Mouse (Mus musculus) limb, embryonic 14.5 days (tissue): ENCODE measurements around the gene Mtln. TPM values are rescaled to one million over a fixed set of nuclear protein-coding genes. Genes with fewer than 3 reads are reported as not detected.

Experiments used
- ATAC-seq: fragments of 200-750 bp; cut with Nextera tagmentation; 2 replicates; pipeline ENCODE4 v1.8.0; 2017; ENCODE audit warnings: low read depth, moderate number of reproducible peaks, moderate TSS enrichment; ENCODE audit not compliant: low FRiP score
- DNase-seq: peaks from one replicate; pipeline ENCODE4 v3.0.0-alpha.2; 2015; ENCODE audit warnings: low spot score
- H3K27ac ChIP-seq: fragments of 300-500 bp; sonication (generic); replicated peaks from 2 replicates; pipeline ENCODE4 v1.5.1; 2014; ENCODE audit warnings: low read depth, mild to moderate bottlenecking, low read length, moderate library complexity, mixed read lengths
- H3K27me3 ChIP-seq: fragments of 300-500 bp; sonication (generic); 2 replicates; pipeline ENCODE4 v1.6.1; 2014; ENCODE audit warnings: low read length, mixed read lengths; ENCODE audit not compliant: control insufficient read depth, insufficient read depth
- H3K36me3 ChIP-seq: fragments of 300-500 bp; sonication (generic); 2 replicates; pipeline ENCODE4 v1.6.1; 2014; ENCODE audit warnings: mild to moderate bottlenecking, low read length, moderate library complexity, mixed read lengths; ENCODE audit not compliant: control insufficient read depth, insufficient read depth
- H3K4me1 ChIP-seq: fragments of 300-500 bp; sonication (generic); 2 replicates; pipeline ENCODE4 v1.6.1; 2014; ENCODE audit warnings: antibody characterized with exemption, low read length, mixed read lengths; ENCODE audit not compliant: control insufficient read depth, insufficient read depth
- H3K4me2 ChIP-seq: fragments of 300-500 bp; sonication (generic); replicated peaks from 2 replicates; pipeline ENCODE4 v1.6.1; 2014; ENCODE audit warnings: low read depth, mild to moderate bottlenecking, low read length, moderate library complexity; ENCODE audit not compliant: severe bottlenecking
- H3K4me3 ChIP-seq: fragments of 300-500 bp; sonication (generic); replicated peaks from 2 replicates; pipeline ENCODE4 v1.5.1; 2014; ENCODE audit warnings: low read length
- H3K9ac ChIP-seq: fragments of 300-500 bp; sonication (generic); 2 replicates; pipeline ENCODE4 v1.6.1; 2014; ENCODE audit warnings: mild to moderate bottlenecking, low read depth, low read length, moderate library complexity; ENCODE audit not compliant: severe bottlenecking
- H3K9me3 ChIP-seq: fragments of 300-500 bp; sonication (generic); 2 replicates; pipeline ENCODE4 v1.6.1; 2016; ENCODE audit warnings: low read length; ENCODE audit not compliant: control insufficient read depth
- POLR2A ChIP-seq: fragments of 200-500 bp; IDR thresholded peaks from 2 replicates; pipeline ENCODE4 v1.8.0; 2012; ENCODE audit warnings: inconsistent platforms, mild to moderate bottlenecking, moderate library complexity, borderline replicate concordance; ENCODE audit not compliant: insufficient read depth, insufficient read length; ENCODE audit errors: extremely low read depth
- WGBS: fragments of 180-500 bp; shearing (Covaris S2); extraction: QIAGEN DNeasy Blood & Tissue Kit; methylation state at CpG from one replicate; pipeline ENCODE4 v1.1.7; 2014; 5-methylcytosine and 5-hydroxymethylcytosine counted together
- polyA plus RNA-seq, 2 experiments: library from polyadenylated mRNA; depleted of rRNA in 1 of 2; stranded (reverse) in 1 of 2; unstranded in 1 of 2; fragments of >200 nt; fragmentation: Nextera tagmentation in 1 of 2; extraction: Ambion mirVana in 1 of 2; gene quantifications; 2 replicates each; pipeline versions ENCODE4 v1.2.1 to v1.2.3; 2012 to 2014

The Mtln gene
- polyA plus RNA-seq, 2 experiments: 44.8 to 57.9 TPM

DNA sequence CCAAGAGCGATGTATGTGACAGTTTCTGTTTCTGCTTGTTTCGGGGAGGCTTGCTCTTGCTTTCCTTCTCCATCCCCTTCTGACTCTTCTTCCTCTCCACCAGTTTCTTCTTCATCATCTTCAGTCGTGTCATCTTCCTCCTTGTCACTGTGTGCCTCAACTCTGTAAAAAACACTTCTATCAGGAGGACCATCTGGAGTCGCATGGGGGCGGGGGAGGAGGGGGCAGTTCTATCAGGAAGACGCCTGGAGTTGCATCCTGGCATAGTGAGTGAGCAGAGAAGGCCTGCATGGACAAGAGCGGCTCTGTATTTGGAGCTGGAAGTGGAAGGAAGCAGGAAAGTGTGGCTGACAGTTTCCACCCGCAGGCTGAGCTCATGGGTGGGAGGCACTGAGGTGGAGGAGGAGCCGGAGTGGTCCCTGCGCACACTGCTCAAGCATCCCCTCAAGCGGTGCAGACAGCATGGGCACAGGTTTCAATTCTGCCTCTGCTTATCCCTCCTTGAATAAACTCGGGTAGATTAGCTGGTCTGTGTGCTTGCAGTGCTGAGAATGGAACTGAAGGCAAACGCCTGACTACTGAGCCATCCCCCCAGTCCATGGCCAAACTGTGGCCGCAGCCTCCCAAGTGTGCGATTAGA is 18.2 kb downstream of the Mtln start:
- no peak overlapping the region for H3K27ac ChIP-seq
- DNase-seq: no peak
- no peaks in the 10 kb centered on the region for H3K9me3 ChIP-seq
- no peaks in the 10 kb centered on the region for H3K27me3 ChIP-seq
- WGBS: 63% methylated on average over 15 of the region's 15 CpGs
- H3K36me3 ChIP-seq: peaks cover 43% of the 10 kb centered on the region
- no peaks in the 10 kb centered on the region for H3K4me1 ChIP-seq
- no peak for ATAC-seq
- no peak overlapping the region for H3K4me2 ChIP-seq
- no peak overlapping the region for H3K4me3 ChIP-seq
- TF ChIP-seq POLR2A: no peak
- H3K9ac ChIP-seq: no peak overlapping the region

DNA sequence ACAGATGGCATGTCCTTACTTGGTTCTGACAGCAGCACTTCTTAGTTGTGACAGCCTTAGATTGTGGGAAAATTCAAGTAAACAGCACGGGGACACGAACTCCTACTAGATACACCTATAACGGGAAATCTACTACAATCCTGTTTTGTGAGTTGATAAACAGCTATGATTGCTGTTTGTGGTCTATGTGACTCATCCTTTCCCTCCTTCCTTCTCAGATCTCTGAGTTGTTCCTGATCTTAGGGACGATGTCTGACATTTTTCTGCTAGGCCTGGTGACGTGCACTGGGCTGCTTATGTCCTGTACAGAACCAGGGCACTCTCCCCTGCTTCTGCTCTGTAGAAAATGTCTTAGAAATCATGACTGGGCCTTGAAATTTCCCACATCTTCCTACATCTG is 30.7 kb downstream of the Mtln start:
- DNase-seq (no peak), ATAC-seq (no peak)
- H3K4me2 ChIP-seq: no peak overlapping the region
- H3K27ac ChIP-seq: no peak overlapping the region
- H3K4me3 ChIP-seq: no peak overlapping the region
- WGBS: 85% methylated on average over 5 of the region's 5 CpGs
- H3K9ac ChIP-seq: peak overlapping the region; percentile 12; the same call in 1 of the 2 replicates
- H3K36me3 ChIP-seq: peaks cover 38% of the 10 kb centered on the region
- no peaks in the 10 kb centered on the region for H3K4me1 ChIP-seq
- H3K9me3 ChIP-seq: no peaks in the 10 kb centered on the region
- TF ChIP-seq POLR2A: no peak
- H3K27me3 ChIP-seq: no peaks in the 10 kb centered on the region

DNA sequence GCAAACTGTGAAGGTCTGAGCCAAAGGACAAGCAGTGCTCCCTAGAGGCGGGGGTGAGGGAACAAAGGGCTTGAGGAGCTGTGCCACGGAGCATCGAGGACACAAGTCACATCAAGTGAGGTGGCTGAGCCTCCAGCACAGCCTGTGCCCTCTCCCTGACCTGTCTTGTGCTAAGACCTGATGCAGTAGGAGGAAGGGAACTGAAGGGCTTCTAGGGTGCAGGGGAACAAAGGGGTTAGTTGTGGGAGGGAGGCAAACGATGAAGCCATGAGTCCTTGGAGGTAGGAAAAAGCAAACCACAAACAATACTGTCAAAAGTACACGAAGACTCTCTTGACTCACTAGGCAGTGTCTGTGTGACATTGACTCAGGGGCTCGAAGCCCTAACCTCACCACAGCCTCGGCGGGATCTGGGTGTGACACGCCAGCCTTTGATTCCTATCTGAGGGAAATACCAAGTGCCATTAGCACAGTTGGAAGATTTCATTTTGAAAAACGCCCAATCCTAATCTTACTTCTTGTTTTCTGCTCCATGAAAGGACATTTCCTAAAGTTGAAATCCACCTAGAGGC is 31.8 kb downstream of the Mtln start:
- Histone ChIP-seq H3K4me1 (no peaks in the 10 kb centered on the region), H3K9me3 (no peaks in the 10 kb centered on the region), H3K4me2 (no peak overlapping the region), H3K27me3 (no peaks in the 10 kb centered on the region), H3K36me3 (peaks cover 38% of the 10 kb centered on the region), H3K9ac (no peak overlapping the region), H3K4me3 (no peak overlapping the region), H3K27ac (no peak overlapping the region)
- DNase-seq (no peak), ATAC-seq (no peak)
- TF ChIP-seq POLR2A: no peak
- 76% methylated on average over 10 of the region's 10 CpGs for whole genome bisulfite sequencing

DNA sequence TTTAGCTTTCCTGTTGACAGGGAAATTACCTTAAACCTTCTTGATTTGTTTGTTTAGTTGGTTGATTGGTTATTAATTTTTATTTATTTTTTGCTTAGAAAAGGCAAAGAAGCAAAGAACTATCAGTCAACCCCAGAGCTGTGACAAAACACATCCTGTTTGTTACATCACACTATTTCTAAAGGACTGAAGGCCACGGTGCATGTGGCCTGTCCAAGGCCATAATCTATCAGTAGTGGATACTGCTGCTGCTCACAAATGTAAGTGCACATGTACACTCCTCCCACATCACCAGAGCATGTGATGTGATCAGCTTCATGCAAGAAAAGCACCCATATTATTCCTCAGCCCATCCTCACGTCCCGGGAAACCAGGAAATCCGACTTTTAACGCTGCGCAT is 32.3 kb downstream of the Mtln start:
- no peak overlapping the region for H3K4me3 ChIP-seq
- WGBS: 89% methylated on average over 6 of the region's 6 CpGs
- no peak overlapping the region for H3K27ac ChIP-seq
- H3K36me3 ChIP-seq: peaks cover 33% of the 10 kb centered on the region
- no peaks in the 10 kb centered on the region for H3K9me3 ChIP-seq
- H3K4me1 ChIP-seq: no peaks in the 10 kb centered on the region
- no peak overlapping the region for H3K4me2 ChIP-seq
- ATAC-seq (no peak), DNase-seq (no peak)
- TF ChIP-seq POLR2A: no peak
- no peak overlapping the region for H3K9ac ChIP-seq
- H3K27me3 ChIP-seq: no peaks in the 10 kb centered on the region

DNA sequence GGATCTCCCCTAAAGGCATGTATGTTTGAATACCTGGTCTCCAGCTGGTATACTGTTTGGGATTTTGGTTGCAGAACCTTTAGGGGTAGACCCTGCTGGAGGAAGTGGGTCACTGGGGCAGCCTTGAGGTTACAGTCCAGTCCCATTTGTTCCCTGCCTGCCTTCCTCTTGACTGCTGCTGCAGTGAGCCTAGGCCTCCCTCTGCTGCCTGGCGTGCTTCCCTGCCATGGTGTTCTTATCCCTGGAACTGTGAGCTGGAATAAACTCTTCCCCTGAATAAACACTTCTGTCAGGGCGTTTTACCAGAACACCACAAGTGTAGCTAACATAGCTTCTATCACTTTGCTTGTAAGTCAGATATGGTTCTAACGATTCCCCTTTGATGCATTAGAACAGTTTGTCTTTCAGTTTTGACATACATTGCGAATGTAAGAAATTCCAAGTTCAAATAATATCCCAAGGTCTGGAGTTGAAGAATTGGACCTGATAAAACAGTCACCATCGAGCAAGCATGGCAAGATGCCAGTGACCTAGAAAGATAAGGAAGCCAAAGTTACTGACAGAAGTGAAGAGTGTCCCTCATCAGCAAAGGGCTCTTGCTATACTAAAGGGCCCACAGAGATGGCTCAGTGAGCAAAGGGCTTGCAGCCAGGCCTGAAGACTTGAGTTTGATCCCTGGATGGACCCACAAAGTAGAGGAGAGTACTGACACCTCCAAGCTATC is 33.0 kb downstream of the Mtln start:
- H3K27ac ChIP-seq: no peak overlapping the region
- TF ChIP-seq POLR2A: no peak
- H3K4me3 ChIP-seq: no peak overlapping the region
- no peaks in the 10 kb centered on the region for H3K4me1 ChIP-seq
- H3K27me3 ChIP-seq: no peaks in the 10 kb centered on the region
- 84% methylated on average over 5 of the region's 5 CpGs for WGBS
- ATAC-seq (no peak), DNase-seq (no peak)
- H3K9me3 ChIP-seq: no peaks in the 10 kb centered on the region
- no peak overlapping the region for H3K4me2 ChIP-seq
- peaks cover 33% of the 10 kb centered on the region for H3K36me3 ChIP-seq
- no peak overlapping the region for H3K9ac ChIP-seq
